Mouse (Mus musculus) left cerebral cortex, postnatal 36 days (tissue): Measurements from ENCODE around the gene Zfp952. TPM values are rescaled to one million over a fixed set of nuclear protein-coding genes. Genes with fewer than 3 reads are reported as not detected.

ENCODE experiments used
- DNase-seq, 2 experiments: peaks; one replicate each; pipeline ENCODE4 v3.0.0; 2021 to 2022; ENCODE audit warnings: low spot score in 2 of 2, mixed read lengths in 1 of 2
- intact Hi-C: fragments of 180-260 bp; cut with DNase I; formaldehyde crosslinking; loops from one replicate; pipeline ENCODE4 v1.15.1; 2025
- total RNA-seq, 2 experiments: library from RNA; stranded (reverse); gene quantifications; 2 replicates each; pipeline ENCODE4 v1.2.3; 2021

The Zfp952 gene
- total RNA-seq, 2 experiments from 2014 or later, result 13.6 to 18.2 TPM

DNA sequence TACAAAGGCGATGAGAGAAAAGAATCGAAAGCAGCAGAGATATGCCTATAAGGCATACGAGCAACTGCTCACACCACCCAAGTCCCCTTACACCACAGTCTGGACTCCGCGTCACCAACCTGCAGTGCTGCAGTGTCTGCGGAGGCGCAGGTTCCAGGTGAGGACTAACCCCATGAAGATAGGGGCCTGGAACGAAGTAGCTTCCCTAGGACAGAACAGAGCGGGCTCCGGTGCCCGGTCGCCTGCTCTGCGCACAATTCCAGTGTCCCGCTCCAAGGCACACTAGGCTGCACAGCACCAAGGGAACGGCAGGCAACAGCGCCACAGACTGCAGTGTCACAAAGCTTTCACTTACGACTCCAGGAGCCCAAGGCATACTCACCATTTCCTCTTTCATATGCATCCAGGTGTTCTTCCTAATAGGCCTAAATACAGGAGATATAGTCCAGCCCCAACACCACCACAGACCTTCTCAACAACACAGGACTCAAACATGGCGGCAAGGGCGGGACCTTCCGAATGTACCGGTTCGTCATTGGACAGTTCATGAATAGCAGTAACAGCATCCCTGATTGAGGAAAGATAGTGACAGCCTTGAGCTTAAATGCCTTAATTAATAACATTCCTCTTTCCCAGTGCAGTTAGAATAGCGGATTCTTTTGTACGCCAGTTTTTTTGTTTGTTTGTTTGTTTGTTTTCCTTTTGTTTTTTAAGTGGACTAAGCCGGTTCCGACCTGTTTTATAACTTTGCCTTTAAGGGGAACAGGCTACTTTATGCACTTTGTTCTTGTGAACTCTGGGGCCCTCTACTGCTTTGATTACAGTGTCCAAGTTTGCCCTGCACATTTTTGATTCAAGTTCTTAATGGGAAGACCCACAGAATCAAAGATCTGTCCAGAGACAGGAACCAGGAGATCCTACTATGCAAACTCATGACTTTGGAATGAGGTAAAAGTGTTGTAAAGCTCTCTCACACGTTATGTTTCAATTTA lies 40.3 kb downstream of the Zfp952 start, which contains the start of gene Zfp763:
Zfp763 (minus strand) TSS at position 503 of the 992 bp plus-strand sequence.
- intact Hi-C loops, result loop anchor here (5.0 kb wide), 1 partner anchor 41 kb away; the partner anchor contains the start of gene Zfp952
- peak; percentile 79 to 85 for DNase-seq

Other genes with a start within 250 kb of the Zfp952 start
- gene Zfp871, start 204.8 kb upstream of the Zfp952 start, total RNA-seq, result 10 to 100 TPM; 66.0 to 88.5 TPM
- gene Zfp811, start 183.2 kb upstream of the Zfp952 start, total RNA-seq, result 1 to 10 TPM; 5.7 to 8.5 TPM
- gene Zfp799, start 162.9 kb upstream of the Zfp952 start, total RNA-seq, result 10 to 100 TPM; 24.2 to 32.7 TPM
- gene Zfp870, start 101.5 kb upstream of the Zfp952 start, total RNA-seq, result 1 to 10 TPM; 8.4 to 8.9 TPM
- 1 to 10 TPM; 5.5 to 5.6 TPM for gene Cyp4f14, start 75.8 kb upstream of the Zfp952 start, total RNA-seq
- 10 to 100 TPM; 17.2 to 21.7 TPM for gene Cyp4f13, start 45.7 kb upstream of the Zfp952 start, total RNA-seq
- gene Zfp472, start 27.3 kb upstream of the Zfp952 start, total RNA-seq, result 1 to 10 TPM; 4.1 to 4.6 TPM
- 10 to 100 TPM; 18.3 to 19.6 TPM for gene Zfp763, start 40.3 kb downstream of the Zfp952 start, total RNA-seq
- gene 4921501E09Rik, start 74.9 kb downstream of the Zfp952 start, total RNA-seq, result not detected
- gene Zfp563, start 96.2 kb downstream of the Zfp952 start, total RNA-seq, result 10 to 100 TPM; 15.4 to 19.9 TPM
- 1 to 10 TPM; 2.0 to 4.9 TPM for gene Morc2b, start 146.6 kb downstream of the Zfp952 start, total RNA-seq
- gene Olfr55, start 175.3 kb downstream of the Zfp952 start, total RNA-seq, result not detected
- gene Olfr239, start 198.2 kb downstream of the Zfp952 start, total RNA-seq, result not detected
- 1 to 10 TPM; 1.1 to 2.3 TPM for gene Olfr1564, start 228.6 kb downstream of the Zfp952 start, total RNA-seq